Mouse (Mus musculus): ENCODE data around the gene Ctc1. TPM values are rescaled to one million over a fixed set of nuclear protein-coding genes. Genes with fewer than 3 reads are reported as not detected.

Ctc1 gene
- polyA plus RNA-seq, 2 experiments = 15.2 to 21.9 TPM

DNA sequence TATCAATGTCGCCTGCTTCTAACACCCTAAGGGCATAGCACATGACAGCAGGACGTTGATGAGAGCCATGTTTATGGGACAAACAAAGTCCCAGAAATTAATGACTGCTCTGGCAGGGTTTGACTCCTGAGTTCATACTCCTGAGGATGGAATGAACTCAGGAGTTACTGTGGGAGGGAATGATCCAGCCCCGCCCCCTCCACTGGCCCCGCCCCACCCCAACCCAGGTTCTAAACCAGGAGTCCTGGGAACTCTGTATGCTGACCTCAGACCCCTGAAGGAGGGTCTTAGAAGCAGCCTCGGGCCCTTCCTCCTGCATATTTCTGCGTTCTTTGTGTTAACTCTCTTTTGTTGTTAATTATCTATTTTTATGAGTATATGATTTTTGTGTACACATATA, 69.9 kb downstream of the Ctc1 start:
- TF ChIP-seq CTCF (IDR thresholded peaks at IDR 0.05; ENCODE audit: low read depth) (no peak), EP300 (IDR thresholded peaks at IDR 0.05; ENCODE audit: low read depth) (no peak)
- H3K9me3 ChIP-seq (ENCODE audit: control insufficient read depth, low read length) = no peaks in the 10 kb centered on the region
- WGBS (ENCODE audit: insufficient replicate concordance) = 74% methylated on average over 6 of the region's 6 CpGs
- peaks cover 10% of the 10 kb centered on the region for H3K36me3 ChIP-seq (replicated peaks; ENCODE audit: control insufficient read depth, insufficient read depth, low read depth)
- no peak overlapping the region for H3K4me3 ChIP-seq (ENCODE audit: insufficient read depth in 1 of 2, low read depth in 2 of 2, low read length in 2 of 2)
- H3K4me2 ChIP-seq (ENCODE audit: low read depth) = no peak overlapping the region
- no peaks in the 10 kb centered on the region; the same call in 1 of the 2 replicates for H3K27me3 ChIP-seq (ENCODE audit: control insufficient read depth, insufficient read depth, low read length)
- H3K9ac ChIP-seq (replicated peaks) = no peak overlapping the region
- no peak for DNase-seq (ENCODE audit: low read depth in 3 of 3, low spot score in 3 of 3)
- ATAC-seq (ENCODE audit: insufficient read depth) = no peak
- no peak overlapping the region for H3K27ac ChIP-seq
- H3K4me1 ChIP-seq (replicated peaks; ENCODE audit: control insufficient read depth in 2 of 2, insufficient read depth in 2 of 2, low read length in 1 of 2) = peaks cover 10 to 14% of the 10 kb centered on the region in 2 experiments

Small RNA genes within 50 kb of the gene (microRNA-seq; reads per million reads assigned to microRNA genes)
- gene Mir3062 = 5.5 reads per million, percentile 9 among the genes with 10 or more reads in this experiment

Other genes with a start within 250 kb of the Ctc1 start
- gene Ndel1, start 144.1 kb upstream of the Ctc1 start, polyA plus RNA-seq (2012; rRNA removed) = 20.2 and 21.1 TPM in 2 replicates
- 28.1 and 30.8 TPM in 2 replicates for gene Ndel1, start 144.1 kb upstream of the Ctc1 start, polyA plus RNA-seq (2014; fragmentation: Nextera tagmentation; extraction: Ambion mirVana)
- gene Rnf222, start 127.4 kb upstream of the Ctc1 start, polyA plus RNA-seq (2012; rRNA removed) = 0.08 and 0.09 TPM in 2 replicates
- gene Rnf222, start 127.4 kb upstream of the Ctc1 start, polyA plus RNA-seq (2014; fragmentation: Nextera tagmentation; extraction: Ambion mirVana) = 0.10 TPM in 1 of 2 replicates, not detected in the other
- gene Rpl26, start 114.3 kb upstream of the Ctc1 start, polyA plus RNA-seq (2012; rRNA removed) = 1,827 and 1,859 TPM in 2 replicates
- gene Rpl26, start 114.3 kb upstream of the Ctc1 start, polyA plus RNA-seq (2014; fragmentation: Nextera tagmentation; extraction: Ambion mirVana) = 829 and 850 TPM in 2 replicates
- not detected in 2 replicates for gene Odf4, start 88.8 kb upstream of the Ctc1 start, polyA plus RNA-seq (2012; rRNA removed)
- gene Odf4, start 88.8 kb upstream of the Ctc1 start, polyA plus RNA-seq (2014; fragmentation: Nextera tagmentation; extraction: Ambion mirVana) = not detected in 2 replicates
- 1.4 and 3.5 TPM in 2 replicates for gene Arhgef15, start 58.4 kb upstream of the Ctc1 start, polyA plus RNA-seq (2012; rRNA removed)
- gene Arhgef15, start 58.4 kb upstream of the Ctc1 start, polyA plus RNA-seq (2014; fragmentation: Nextera tagmentation; extraction: Ambion mirVana) = 0.89 and 1.2 TPM in 2 replicates
- gene Slc25a35, start 47.8 kb upstream of the Ctc1 start, polyA plus RNA-seq (2012; rRNA removed) = 0.58 and 0.59 TPM in 2 replicates
- 0.13 and 0.51 TPM in 2 replicates for gene Slc25a35, start 47.8 kb upstream of the Ctc1 start, polyA plus RNA-seq (2014; fragmentation: Nextera tagmentation; extraction: Ambion mirVana)
- gene Rangrf, start 40.7 kb upstream of the Ctc1 start, polyA plus RNA-seq (2012; rRNA removed) = 20.5 and 23.0 TPM in 2 replicates
- gene Rangrf, start 40.7 kb upstream of the Ctc1 start, polyA plus RNA-seq (2014; fragmentation: Nextera tagmentation; extraction: Ambion mirVana) = 29.2 and 31.2 TPM in 2 replicates
- 11.0 and 11.4 TPM in 2 replicates for gene Pfas, start 7.5 kb upstream of the Ctc1 start, polyA plus RNA-seq (2012; rRNA removed)
- gene Pfas, start 7.5 kb upstream of the Ctc1 start, polyA plus RNA-seq (2014; fragmentation: Nextera tagmentation; extraction: Ambion mirVana) = 15.1 and 17.2 TPM in 2 replicates
- gene Aurkb, start 29.7 kb downstream of the Ctc1 start, polyA plus RNA-seq (2012; rRNA removed) = 65.6 and 78.6 TPM in 2 replicates
- gene Aurkb, start 29.7 kb downstream of the Ctc1 start, polyA plus RNA-seq (2014; fragmentation: Nextera tagmentation; extraction: Ambion mirVana) = 90.8 and 94.3 TPM in 2 replicates
- 3.0 and 3.4 TPM in 2 replicates for gene Borcs6, start 43.8 kb downstream of the Ctc1 start, polyA plus RNA-seq (2012; rRNA removed)
- 2.2 and 3.0 TPM in 2 replicates for gene Borcs6, start 43.8 kb downstream of the Ctc1 start, polyA plus RNA-seq (2014; fragmentation: Nextera tagmentation; extraction: Ambion mirVana)
- 12.0 and 18.0 TPM in 2 replicates for gene Tmem107, start 54.9 kb downstream of the Ctc1 start, polyA plus RNA-seq (2012; rRNA removed)
- gene Tmem107, start 54.9 kb downstream of the Ctc1 start, polyA plus RNA-seq (2014; fragmentation: Nextera tagmentation; extraction: Ambion mirVana) = 21.9 and 29.3 TPM in 2 replicates
- 23.0 and 23.1 TPM in 2 replicates for gene Vamp2, start 72.6 kb downstream of the Ctc1 start, polyA plus RNA-seq (2012; rRNA removed)
- 11.4 and 12.6 TPM in 2 replicates for gene Vamp2, start 72.6 kb downstream of the Ctc1 start, polyA plus RNA-seq (2014; fragmentation: Nextera tagmentation; extraction: Ambion mirVana)
- gene Per1, start 79.3 kb downstream of the Ctc1 start, polyA plus RNA-seq (2012; rRNA removed) = 1.8 and 1.9 TPM in 2 replicates
- 3.0 and 4.2 TPM in 2 replicates for gene Per1, start 79.3 kb downstream of the Ctc1 start, polyA plus RNA-seq (2014; fragmentation: Nextera tagmentation; extraction: Ambion mirVana)
- gene Hes7, start 104.5 kb downstream of the Ctc1 start, polyA plus RNA-seq (2012; rRNA removed) = 0.08 and 0.12 TPM in 2 replicates
- 0.05 TPM in 1 of 2 replicates, not detected in the other for gene Hes7, start 104.5 kb downstream of the Ctc1 start, polyA plus RNA-seq (2014; fragmentation: Nextera tagmentation; extraction: Ambion mirVana)
- gene 9130213A22Rik, start 106.7 kb downstream of the Ctc1 start, polyA plus RNA-seq (2012; rRNA removed) = 0.05 and 0.08 TPM in 2 replicates
- gene 9130213A22Rik, start 106.7 kb downstream of the Ctc1 start, polyA plus RNA-seq (2014; fragmentation: Nextera tagmentation; extraction: Ambion mirVana) = not detected in 2 replicates
- gene Aloxe3, start 110.0 kb downstream of the Ctc1 start, polyA plus RNA-seq (2012; rRNA removed) = 0.05 and 0.38 TPM in 2 replicates
- 0.15 TPM in 1 of 2 replicates, not detected in the other for gene Aloxe3, start 110.0 kb downstream of the Ctc1 start, polyA plus RNA-seq (2014; fragmentation: Nextera tagmentation; extraction: Ambion mirVana)
- gene Alox12b, start 141.1 kb downstream of the Ctc1 start, polyA plus RNA-seq (2012; rRNA removed) = not detected in 2 replicates
- not detected in 2 replicates for gene Alox12b, start 141.1 kb downstream of the Ctc1 start, polyA plus RNA-seq (2014; fragmentation: Nextera tagmentation; extraction: Ambion mirVana)
- 0.01 and 0.03 TPM in 2 replicates for gene Alox8, start 181.9 kb downstream of the Ctc1 start, polyA plus RNA-seq (2012; rRNA removed)
- not detected in 2 replicates for gene Alox8, start 181.9 kb downstream of the Ctc1 start, polyA plus RNA-seq (2014; fragmentation: Nextera tagmentation; extraction: Ambion mirVana)
- gene Gucy2e, start 221.1 kb downstream of the Ctc1 start, polyA plus RNA-seq (2012; rRNA removed) = not detected in 2 replicates
- gene Gucy2e, start 221.1 kb downstream of the Ctc1 start, polyA plus RNA-seq (2014; fragmentation: Nextera tagmentation; extraction: Ambion mirVana) = not detected in 2 replicates